Mouse (Mus musculus) thymus, postnatal 10 days (tissue): ENCODE results near the gene Usp50.

Experiments
- DNase-seq, 2 experiments: peaks; one replicate each; pipeline ENCODE4 v3.0.0; 2021; ENCODE audit warnings: low spot score in 2 of 2

The Usp50 gene

GRCm38 (mm10) chr2:126665984-126666383 lies 117.3 kb downstream of the Usp50 start:
- no peak for DNase-seq

GRCm38 (mm10) chr2:126663481-126663880 lies 119.8 kb downstream of the Usp50 start:
- peak in 1 of 2 experiments; percentile 35 for DNase-seq
